ENCODE assay signal across 11 mouse cellular contexts in the genomic region with DNA sequence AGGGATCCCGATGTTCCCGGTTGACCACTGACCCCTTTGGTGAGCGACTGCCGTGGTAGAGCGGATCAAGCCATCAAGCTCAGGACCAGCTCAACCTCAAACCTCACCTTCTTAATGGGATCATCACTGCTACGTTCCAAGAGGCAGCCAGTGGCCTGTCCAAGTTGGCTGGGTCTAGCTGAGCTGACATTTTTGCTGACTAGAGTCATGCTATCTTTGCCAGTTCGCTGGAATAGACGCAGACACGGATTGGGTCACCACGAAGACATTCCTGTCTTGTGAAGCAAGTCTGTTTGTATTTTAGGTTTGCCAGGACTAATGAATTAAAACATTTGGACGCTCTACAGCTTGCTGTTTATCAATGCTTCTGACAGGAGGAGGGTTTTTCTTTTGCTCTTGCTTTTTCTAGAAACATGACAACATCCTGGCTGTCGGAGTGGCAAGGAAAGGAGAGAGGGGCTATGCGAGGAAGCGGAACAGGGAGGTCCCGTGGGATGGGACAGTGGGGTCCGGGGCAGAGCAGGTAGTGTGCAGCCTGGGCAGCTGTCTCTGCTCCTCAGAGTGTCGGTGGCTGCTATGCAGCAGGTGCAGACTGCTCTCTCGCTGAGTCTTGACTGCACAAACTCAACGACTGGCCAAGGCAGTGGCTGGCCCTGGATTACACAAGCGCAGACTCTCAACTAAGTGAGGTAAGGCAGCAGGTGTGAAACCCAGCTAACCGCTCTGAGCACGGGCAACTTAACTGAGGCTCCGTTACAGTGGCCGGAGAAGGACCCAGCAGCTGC. TPM values are rescaled to one million over a fixed set of nuclear protein-coding genes. Genes with fewer than 3 reads are reported as not detected.
A peak's percentile ranks its signal among the peaks of the same experiment; 100 is the strongest.
DNase-seq lines count a peak whose midpoint lies in the region; ATAC-seq and TF ChIP-seq lines count a peak whose summit lies in the region.
"Had no signal": no experiment of that assay in that cellular context is flagged by ENCODE, and none has a peak within 500 bp of the region (broad histone marks: within the 10 kb centered on the region; RNA-seq: fewer than 3 reads in every experiment).

A gene (plus strand): TSS at position 424 of the 785 bp plus-strand sequence.

- peak within 1 kb of the TSS; percentile 85 for H3K27ac ChIP-seq in kidney, embryonic 15.5 days
- H3K27ac ChIP-seq: stomach, embryonic 15.5 days had no signal

- ATAC-seq in kidney, embryonic 15.5 days (replicated peaks; ENCODE audit: low FRiP score): peak; percentile 89

- H3K4me1 ChIP-seq in lung, adult 2 months (ENCODE audit: control insufficient read depth, insufficient read depth, low read length): no peaks in the 10 kb centered on the region
- peaks cover 31% of the 10 kb centered on the region for H3K4me1 ChIP-seq in kidney, embryonic 15.5 days
- H3K4me1 ChIP-seq: stomach, embryonic 15.5 days had no signal

- peak within 1 kb of the TSS; percentile 21; the same call in 1 of the 2 replicates for H3K9ac ChIP-seq in kidney, embryonic 15.5 days
- H3K9ac ChIP-seq: stomach, embryonic 15.5 days had no signal

- no peaks in the 10 kb centered on the region for H3K27me3 ChIP-seq in kidney, embryonic 15.5 days
- H3K27me3 ChIP-seq: stomach, embryonic 15.5 days had no signal

- no peak for TF ChIP-seq POLR2A in lung, adult 2 months (IDR thresholded peaks at IDR 0.05; ENCODE audit: borderline replicate concordance, extremely low read depth, low read depth, low read length)

- TF ChIP-seq CTCF in lung, adult 2 months (IDR thresholded peaks at IDR 0.05; ENCODE audit: insufficient read depth, low read length): no peak

- H3K36me3 ChIP-seq in kidney, embryonic 15.5 days: no peaks in the 10 kb centered on the region
- H3K36me3 ChIP-seq: stomach, embryonic 15.5 days had no signal

- DNase-seq in lung, adult 18-20 months: peak; percentile 35 to 56
- no peak for DNase-seq in lung, adult 2 months
- DNase-seq in heart, adult 8-10 months (ENCODE audit: low spot score): peak; percentile 42
- DNase-seq in skeletal muscle tissue, adult 2 months (ENCODE audit: low read depth, low spot score): peak; percentile 88
- DNase-seq in thymus, postnatal 0 days (ENCODE audit: low spot score): no peak
- no peak for DNase-seq in right cerebral cortex, adult 18-20 months
- no peak for DNase-seq in right cerebral cortex, postnatal 4 days

- peak within 1 kb of the TSS; percentile 57 for H3K4me2 ChIP-seq in kidney, embryonic 15.5 days
- H3K4me2 ChIP-seq: stomach, embryonic 15.5 days had no signal

- 56% methylated on average over 24 of the region's 24 CpGs for WGBS in lung, adult 2 months
- 27% methylated on average over 24 of the region's 24 CpGs for WGBS in kidney, embryonic 15.5 days

- H3K9me3 ChIP-seq in kidney, embryonic 15.5 days (replicated peaks): no peaks in the 10 kb centered on the region
- H3K9me3 ChIP-seq: stomach, embryonic 15.5 days had no signal

- no peak within 1 kb of the TSS for H3K4me3 ChIP-seq in lung, adult 2 months (replicated peaks; ENCODE audit: extremely low read depth, low read depth, low read length)
- H3K4me3 ChIP-seq in kidney, embryonic 15.5 days (replicated peaks): peak within 1 kb of the TSS; percentile 27
- H3K4me3 ChIP-seq: megakaryocyte, embryonic 14.5 days; stomach, embryonic 15.5 days had no signal

RNA-seq across cellular contexts. Expression of the gene that starts here (rescaled TPM):
- polyA plus RNA-seq in lung, adult 2 months (2012; rRNA removed): 1.1 and 2.6 TPM in 2 replicates
- total RNA-seq in heart, adult 8-10 months (2022): 1 to 10 TPM; 1.1 to 2.2 (median 1.5) TPM
- 2.2 and 2.4 TPM in 2 replicates for polyA plus RNA-seq in kidney, embryonic 15.5 days (2015; fragmentation: Nextera tagmentation; extraction: Ambion mirVana)
- polyA plus RNA-seq in thymus, postnatal 0 days (2015; fragmentation: Nextera tagmentation; extraction: Ambion mirVana): 0.77 and 0.81 TPM in 2 replicates
- total RNA-seq: hematopoietic stem cell, adult 5-6 weeks had no signal

Comparison
In these comparisons a context has a peak if more than half of its experiments do, and no peak if none do; other contexts are left out.
1. DNase-seq: peak in lung, adult 18-20 months (2 of 2), heart, adult 8-10 months (single experiment) and skeletal muscle tissue, adult 2 months (single experiment); none in lung, adult 2 months (single experiment), thymus, postnatal 0 days (single experiment), right cerebral cortex, adult 18-20 months (single experiment) and right cerebral cortex, postnatal 4 days (single experiment).